Mouse (Mus musculus) bone marrow macrophage, adult 2 months (primary cell): ENCODE data around the gene Snapc4.

Experiments
- CTCF ChIP-seq: IDR thresholded peaks from 2 replicates; pipeline ENCODE4 v1.5.1; 2012; ENCODE audit warnings: low read depth, mild to moderate bottlenecking, low read length, moderate library complexity
- POLR2A ChIP-seq: IDR thresholded peaks from 2 replicates; pipeline ENCODE4 v1.6.1; 2012; ENCODE audit warnings: mild to moderate bottlenecking, low read depth, low read length, borderline replicate concordance

- TF ChIP-seq POLR2A (no peak), CTCF (no peak)
Measured at GRCm38 (mm10) chr2:26387713-26388112, 7.3 kb upstream of the Snapc4 start.
